Mouse (Mus musculus) hindbrain, embryonic 11.5 days (tissue): ENCODE measurements at regions not wholly inside any gene's neighbourhood (a gene's known extent, or its start where the extent isn't known, plus 50 kb on each side); places are given as distances from the start of the nearest gene placed in this dataset.
A peak's percentile ranks its signal among the peaks of the same experiment; 100 is the strongest.

ENCODE experiments used
- ATAC-seq: fragments of 200-750 bp; cut with Nextera tagmentation; 2 replicates; pipeline ENCODE4 v1.8.0; 2017; ENCODE audit warnings: mild to moderate bottlenecking, moderate TSS enrichment, moderate library complexity; ENCODE audit not compliant: low FRiP score
- DNase-seq: peaks from one replicate; pipeline ENCODE4 v3.0.0-alpha.2; 2015; ENCODE audit warnings: low spot score
- H3K27ac ChIP-seq: fragments of 300-500 bp; sonication (generic); 2 replicates; pipeline ENCODE4 v1.5.1; 2014; ENCODE audit warnings: mild to moderate bottlenecking, low read depth, low read length
- H3K27me3 ChIP-seq: fragments of 300-500 bp; sonication (generic); 2 replicates; pipeline ENCODE4 v1.6.1; 2014; ENCODE audit warnings: mild to moderate bottlenecking, low read length, moderate library complexity, mixed read lengths; ENCODE audit not compliant: control insufficient read depth, insufficient read depth
- H3K36me3 ChIP-seq: fragments of 300-500 bp; sonication (generic); 2 replicates; pipeline ENCODE4 v1.6.1; 2014; ENCODE audit warnings: mild to moderate bottlenecking, low read length, moderate library complexity, mixed read lengths; ENCODE audit not compliant: control insufficient read depth, insufficient read depth
- H3K4me1 ChIP-seq: fragments of 300-500 bp; sonication (generic); replicated peaks from 2 replicates; pipeline ENCODE4 v1.6.1; 2014; ENCODE audit warnings: low read length, mixed read lengths; ENCODE audit not compliant: control insufficient read depth, insufficient read depth
- H3K4me2 ChIP-seq: fragments of 300-500 bp; sonication (generic); replicated peaks from 2 replicates; pipeline ENCODE4 v1.6.1; 2014; ENCODE audit warnings: mild to moderate bottlenecking, low read depth, low read length
- H3K4me3 ChIP-seq: fragments of 300-500 bp; sonication (generic); 2 replicates; pipeline ENCODE4 v1.5.1; 2014; ENCODE audit warnings: low read depth, low read length
- H3K9ac ChIP-seq: fragments of 300-500 bp; sonication (generic); 2 replicates; pipeline ENCODE4 v1.6.1; 2014; ENCODE audit warnings: low read depth, low read length
- H3K9me3 ChIP-seq: fragments of 300-500 bp; sonication (generic); 2 replicates; pipeline ENCODE4 v1.6.1; 2016; ENCODE audit warnings: low read length; ENCODE audit not compliant: control insufficient read depth
- WGBS: fragments of 180-500 bp; shearing (Covaris S2); extraction: QIAGEN DNeasy Blood & Tissue Kit; methylation state at CpG from one replicate; pipeline ENCODE4 v1.1.7; 2014; 5-methylcytosine and 5-hydroxymethylcytosine counted together

DNA sequence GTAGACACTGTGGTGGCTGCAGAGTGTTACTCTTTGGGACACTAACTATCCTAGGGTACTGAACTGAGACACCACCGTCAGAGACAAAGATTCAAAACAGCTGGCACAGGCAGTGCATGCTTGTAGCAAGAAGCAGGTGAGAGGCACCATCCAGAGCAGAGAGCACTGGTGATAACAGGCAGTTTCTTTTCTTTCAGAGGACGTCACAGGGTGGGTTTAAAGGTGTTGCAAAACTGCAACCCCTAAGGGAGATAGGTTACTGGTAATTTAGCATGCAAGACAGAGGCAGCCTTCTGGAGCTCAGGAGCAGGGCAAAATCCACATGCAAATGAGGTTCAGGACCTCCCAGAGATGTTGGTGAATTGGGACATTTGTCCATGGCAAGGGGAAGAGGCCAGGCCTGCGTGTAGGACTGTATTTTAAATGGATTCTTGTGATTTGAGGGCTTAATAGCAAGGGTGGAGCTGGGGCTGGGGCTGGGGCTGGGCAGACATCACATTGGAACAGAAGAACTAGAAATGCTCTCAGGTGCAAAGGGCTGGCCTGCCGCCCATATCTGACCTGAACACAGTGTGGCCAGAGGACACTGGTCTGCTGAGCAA lies 374.3 kb downstream of the Prdm2 start:
- DNase-seq (no peak), ATAC-seq (no peak)
- Histone ChIP-seq H3K27me3 (no peaks in the 10 kb centered on the region), H3K4me1 (no peaks in the 10 kb centered on the region), H3K4me2 (no peak overlapping the region), H3K9me3 (no peaks in the 10 kb centered on the region), H3K4me3 (no peak overlapping the region), H3K36me3 (no peaks in the 10 kb centered on the region), H3K27ac (no peak overlapping the region), H3K9ac (no peak overlapping the region)
- WGBS = 58% methylated on average over 4 of the region's 4 CpGs

GRCm38 (mm10) chr4:142837636-142838035 lies 375.2 kb downstream of the Prdm2 start:
- WGBS = 78% methylated on average over 4 of the region's 4 CpGs
- no peak for ATAC-seq
- H3K4me3 ChIP-seq = no peak overlapping the region
- no peaks in the 10 kb centered on the region for H3K36me3 ChIP-seq
- H3K4me1 ChIP-seq = no peaks in the 10 kb centered on the region
- DNase-seq = no peak
- H3K27me3 ChIP-seq = no peaks in the 10 kb centered on the region
- H3K9ac ChIP-seq = no peak overlapping the region
- no peak overlapping the region for H3K27ac ChIP-seq
- no peak overlapping the region for H3K4me2 ChIP-seq
- no peaks in the 10 kb centered on the region for H3K9me3 ChIP-seq

- Histone ChIP-seq H3K9ac (no peak overlapping the region), H3K9me3 (no peaks in the 10 kb centered on the region), H3K27ac (no peak overlapping the region), H3K27me3 (no peaks in the 10 kb centered on the region), H3K4me3 (no peak overlapping the region), H3K36me3 (no peaks in the 10 kb centered on the region), H3K4me2 (no peak overlapping the region), H3K4me1 (no peaks in the 10 kb centered on the region)
- ATAC-seq = no peak
- WGBS = 88% methylated on average over 7 of the region's 7 CpGs
- no peak for DNase-seq
These were observed 383.1 kb downstream of the Prdm2 start for GRCm38 (mm10) chr4:142829711-142830110.

DNA sequence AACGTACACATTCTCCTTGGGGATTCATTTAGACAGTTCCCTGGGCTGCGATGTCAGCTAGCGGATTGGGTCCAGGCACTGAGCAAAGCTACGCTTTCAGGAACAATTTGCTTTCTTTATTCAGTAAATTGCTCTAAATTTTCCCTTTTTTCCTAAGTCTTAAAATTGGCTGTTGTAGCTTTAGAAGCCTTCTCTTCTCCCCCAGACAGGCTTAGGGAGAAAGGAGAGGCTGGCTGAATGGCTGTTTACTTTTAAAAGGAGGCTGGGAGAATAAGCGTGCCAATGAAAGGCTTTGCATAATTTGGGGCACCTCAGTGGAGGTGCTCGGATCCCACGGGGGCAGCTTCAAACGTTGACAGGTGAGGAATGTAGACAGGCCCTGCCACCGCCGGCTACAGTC lies 383.8 kb downstream of the Prdm2 start:
- no peak overlapping the region for H3K27ac ChIP-seq
- no peak overlapping the region for H3K4me2 ChIP-seq
- no peaks in the 10 kb centered on the region for H3K27me3 ChIP-seq
- no peak overlapping the region for H3K9ac ChIP-seq
- WGBS = 34% methylated on average over 10 of the region's 10 CpGs
- no peaks in the 10 kb centered on the region for H3K36me3 ChIP-seq
- no peak for ATAC-seq
- no peaks in the 10 kb centered on the region for H3K9me3 ChIP-seq
- no peaks in the 10 kb centered on the region for H3K4me1 ChIP-seq
- no peak for DNase-seq
- no peak overlapping the region for H3K4me3 ChIP-seq

DNA sequence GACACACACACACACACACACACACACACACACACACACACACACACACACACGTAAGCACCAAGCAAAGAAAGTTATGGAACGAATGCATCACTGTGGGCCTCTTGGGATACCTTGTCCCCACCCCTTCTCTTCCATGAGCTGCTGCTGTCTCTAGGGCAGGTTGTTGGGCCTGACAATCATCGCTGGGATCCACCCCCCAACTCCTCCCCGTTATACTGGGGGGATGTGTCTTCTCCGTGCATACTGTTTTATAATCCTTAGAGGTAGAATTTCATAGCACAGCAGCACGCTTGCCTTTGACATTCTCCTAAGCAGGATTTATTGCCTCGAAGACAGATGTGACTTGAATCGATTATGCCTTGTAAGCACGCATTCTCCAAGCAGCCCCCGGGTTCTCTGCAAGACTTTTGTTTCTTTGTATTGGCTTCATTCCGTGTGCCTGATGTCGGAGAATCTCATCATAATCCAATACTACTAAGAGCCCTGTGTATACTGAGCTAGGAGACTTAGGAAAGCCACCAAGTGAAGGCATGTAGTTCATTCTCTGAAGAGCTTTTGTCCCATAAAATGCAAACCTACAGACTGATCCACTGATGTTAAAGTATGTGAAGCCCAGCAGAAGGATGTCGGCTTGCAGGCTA lies 386.4 kb downstream of the Prdm2 start:
- H3K4me3 ChIP-seq = no peak overlapping the region
- H3K36me3 ChIP-seq = no peaks in the 10 kb centered on the region
- no peak overlapping the region for H3K9ac ChIP-seq
- no peaks in the 10 kb centered on the region for H3K4me1 ChIP-seq
- 0 out of 2 replicates have a peak overlapping the region, but pooled peaks have one; percentile 33 for H3K27ac ChIP-seq
- ATAC-seq (peak; percentile 84), DNase-seq (peak; percentile 41)
- no peaks in the 10 kb centered on the region for H3K27me3 ChIP-seq
- peak overlapping the region; percentile 3; the same call in 1 of the 2 replicates for H3K4me2 ChIP-seq
- WGBS = 44% methylated on average over 13 of the region's 13 CpGs
- H3K9me3 ChIP-seq = no peaks in the 10 kb centered on the region

DNA sequence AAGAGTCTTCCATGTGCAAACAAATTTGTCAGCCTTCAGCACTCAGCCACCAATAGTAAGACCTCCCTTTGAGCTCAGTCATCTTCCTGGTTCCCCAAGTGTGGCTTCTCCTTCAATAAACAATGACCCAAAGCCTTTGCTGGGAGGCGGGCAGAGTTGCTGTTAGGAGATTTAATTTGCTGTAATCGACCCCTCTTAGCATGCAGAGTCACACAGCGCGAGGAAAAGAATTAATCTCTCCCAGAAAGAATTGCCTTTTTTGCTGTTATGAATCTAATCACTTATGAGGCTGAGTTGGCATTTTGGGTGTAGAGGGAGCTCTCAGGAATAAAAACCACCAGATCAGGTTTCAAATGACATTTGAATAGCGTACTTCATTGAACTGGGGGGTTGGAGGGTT lies 387.0 kb downstream of the Prdm2 start:
- ATAC-seq (peak; percentile 40; the same call in 1 of the 2 replicates), DNase-seq (peak; percentile 17)
- WGBS = 46% methylated on average over 5 of the region's 5 CpGs
- Histone ChIP-seq H3K4me1 (no peaks in the 10 kb centered on the region), H3K4me2 (no peak overlapping the region), H3K4me3 (no peak overlapping the region), H3K36me3 (no peaks in the 10 kb centered on the region), H3K27ac (no peak overlapping the region), H3K27me3 (no peaks in the 10 kb centered on the region), H3K9ac (no peak overlapping the region), H3K9me3 (no peaks in the 10 kb centered on the region)

DNA sequence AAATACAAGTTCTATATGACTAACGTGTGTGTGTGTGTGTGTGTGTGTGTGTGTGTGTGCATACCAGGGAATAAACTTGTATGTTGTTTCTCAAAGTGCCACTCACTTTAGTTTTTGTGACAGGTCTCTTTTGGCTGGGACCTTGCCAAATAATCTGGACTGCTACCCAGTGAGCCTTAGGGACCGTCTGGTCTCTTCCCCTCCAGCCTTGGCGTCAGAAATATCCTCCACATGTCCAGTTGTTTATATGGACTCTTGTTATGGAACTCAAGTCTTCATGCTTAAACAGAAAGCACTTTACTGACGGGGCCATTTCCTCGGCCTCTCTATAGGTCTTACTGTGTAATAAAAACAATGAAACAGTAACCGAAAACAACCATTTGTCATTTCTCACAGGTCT lies 394.4 kb downstream of the Prdm2 start:
- Histone ChIP-seq H3K4me1 (no peaks in the 10 kb centered on the region), H3K9ac (no peak overlapping the region), H3K4me2 (no peak overlapping the region), H3K9me3 (no peaks in the 10 kb centered on the region), H3K27me3 (no peaks in the 10 kb centered on the region), H3K4me3 (no peak overlapping the region), H3K36me3 (no peaks in the 10 kb centered on the region), H3K27ac (no peak overlapping the region)
- ATAC-seq (no peak), DNase-seq (no peak)
- 85% methylated on average over 6 of the region's 6 CpGs for WGBS

GRCm38 (mm10) chr4:142816986-142817385 lies 395.8 kb downstream of the Prdm2 start:
- Histone ChIP-seq H3K9me3 (no peaks in the 10 kb centered on the region), H3K27ac (no peak overlapping the region), H3K4me1 (no peaks in the 10 kb centered on the region), H3K36me3 (no peaks in the 10 kb centered on the region), H3K4me3 (no peak overlapping the region), H3K9ac (no peak overlapping the region), H3K4me2 (no peak overlapping the region), H3K27me3 (no peaks in the 10 kb centered on the region)
- ATAC-seq = no peak
- whole genome bisulfite sequencing = 85% methylated on average over 1 of the region's 1 CpGs
- no peak for DNase-seq

- H3K27me3 ChIP-seq = no peaks in the 10 kb centered on the region
- H3K27ac ChIP-seq = no peak overlapping the region
- 87% methylated on average over 2 of the region's 2 CpGs for WGBS
- no peaks in the 10 kb centered on the region for H3K36me3 ChIP-seq
- H3K4me1 ChIP-seq = no peaks in the 10 kb centered on the region
- DNase-seq (no peak), ATAC-seq (no peak)
- no peak overlapping the region for H3K4me2 ChIP-seq
- no peak overlapping the region for H3K9ac ChIP-seq
- H3K9me3 ChIP-seq = no peaks in the 10 kb centered on the region
- no peak overlapping the region for H3K4me3 ChIP-seq
These were observed 409.0 kb downstream of the Prdm2 start for GRCm38 (mm10) chr4:142803819-142804218.
